Mouse (Mus musculus) midbrain, postnatal 0 days (tissue): ENCODE data around the gene Bmt2. TPM values are rescaled to one million over a fixed set of nuclear protein-coding genes. Genes with fewer than 3 reads are reported as not detected.

ENCODE experiments used
- ATAC-seq: fragments of 200-750 bp; cut with Nextera tagmentation; 2 replicates; pipeline ENCODE4 v1.8.0; 2017; ENCODE audit warnings: moderate number of reproducible peaks, mild to moderate bottlenecking, moderate TSS enrichment, moderate library complexity; ENCODE audit not compliant: low FRiP score
- DNase-seq: peaks from one replicate; pipeline ENCODE4 v3.0.0-alpha.2; 2015; ENCODE audit warnings: low spot score
- H3K27ac ChIP-seq: fragments of 300-500 bp; sonication (generic); 2 replicates; pipeline ENCODE4 v1.5.1; 2014; ENCODE audit warnings: low read depth, mild to moderate bottlenecking, low read length, mixed read lengths
- H3K27me3 ChIP-seq: fragments of 300-500 bp; sonication (generic); 2 replicates; pipeline ENCODE4 v1.6.1; 2014; ENCODE audit warnings: low read length, control low read depth, mixed read lengths; ENCODE audit not compliant: insufficient read depth
- H3K36me3 ChIP-seq: fragments of 300-500 bp; sonication (generic); 2 replicates; pipeline ENCODE4 v1.6.1; 2014; ENCODE audit warnings: low read length, control low read depth, mixed read lengths; ENCODE audit not compliant: insufficient read depth
- H3K4me1 ChIP-seq: fragments of 300-500 bp; sonication (generic); 2 replicates; pipeline ENCODE4 v1.6.1; 2014; ENCODE audit warnings: mild to moderate bottlenecking, control low read depth, antibody characterized with exemption, low read length, mixed read lengths; ENCODE audit not compliant: insufficient read depth
- H3K4me2 ChIP-seq: fragments of 300-500 bp; sonication (generic); 2 replicates; pipeline ENCODE4 v1.6.1; 2014; ENCODE audit warnings: low read depth, mild to moderate bottlenecking, low read length, mixed read lengths; ENCODE audit not compliant: poor library complexity, severe bottlenecking
- H3K4me3 ChIP-seq: fragments of 300-500 bp; sonication (generic); 2 replicates; pipeline ENCODE4 v1.5.1; 2014; ENCODE audit warnings: low read depth, mild to moderate bottlenecking, low read length, moderate library complexity
- H3K9ac ChIP-seq: fragments of 300-500 bp; sonication (generic); replicated peaks from 2 replicates; pipeline ENCODE4 v1.6.1; 2014; ENCODE audit warnings: mild to moderate bottlenecking, low read length, moderate library complexity, mixed read lengths; ENCODE audit not compliant: poor library complexity, severe bottlenecking
- H3K9me3 ChIP-seq: fragments of 300-500 bp; sonication (generic); 2 replicates; pipeline ENCODE4 v1.6.1; 2016; ENCODE audit warnings: low read length, control low read depth
- CTCF ChIP-seq: IDR thresholded peaks from 2 replicates; pipeline ENCODE4 v1.5.1; 2016; ENCODE audit warnings: antibody characterized with exemption, mild to moderate bottlenecking
- WGBS: fragments of 180-500 bp; shearing (Covaris S2); extraction: QIAGEN DNeasy Blood & Tissue Kit; methylation state at CpG from one replicate; pipeline ENCODE4 v1.1.7; 2014; 5-methylcytosine and 5-hydroxymethylcytosine counted together
- polyA plus RNA-seq: library from polyadenylated mRNA; unstranded; fragments of >200 nt; fragmentation: Nextera tagmentation; extraction: Ambion mirVana; gene quantifications from 2 replicates; pipeline ENCODE4 v1.2.1, GENCODE M21; 2015
- total RNA-seq: library from RNA; depleted of rRNA; stranded (reverse); fragments of >200 nt; gene quantifications from 2 replicates; pipeline ENCODE4 v1.2.3, GENCODE M21; 2014; rRNA removed

The Bmt2 gene
- total and polyA plus RNA-seq, 2 experiments from 2014 or later = 11.0 to 28.9 TPM

DNA sequence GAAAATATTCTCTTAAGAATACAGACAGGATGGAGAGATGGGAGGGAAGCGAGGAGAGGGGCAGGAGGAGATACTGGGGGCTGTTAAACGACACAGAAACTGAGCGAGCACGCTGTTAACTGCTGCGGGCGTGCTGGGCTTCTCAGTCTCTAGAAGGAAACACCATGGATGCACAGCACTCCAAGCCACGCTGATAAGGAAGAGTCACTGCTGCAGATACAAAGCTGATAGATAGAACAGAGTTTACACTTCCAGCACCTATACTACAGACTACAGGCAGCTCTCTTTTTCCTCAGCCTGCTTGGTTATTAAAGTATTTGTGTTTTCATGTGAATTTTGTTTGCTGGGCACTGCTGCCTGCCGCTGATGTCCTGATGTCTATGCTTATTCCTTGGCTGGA is 91.6 kb downstream of the Bmt2 start:
- H3K9me3 ChIP-seq = no peaks in the 10 kb centered on the region
- ATAC-seq (no peak), DNase-seq (no peak)
- no peak overlapping the region for H3K4me2 ChIP-seq
- H3K4me3 ChIP-seq = no peak overlapping the region
- H3K27me3 ChIP-seq = no peaks in the 10 kb centered on the region
- H3K4me1 ChIP-seq = no peaks in the 10 kb centered on the region
- WGBS = 90% methylated on average over 8 of the region's 8 CpGs
- no peak overlapping the region for H3K27ac ChIP-seq
- H3K9ac ChIP-seq = no peak overlapping the region
- TF ChIP-seq CTCF = no peak
- H3K36me3 ChIP-seq = peaks cover 12% of the 10 kb centered on the region; the same call in 1 of the 2 replicates

GRCm38 (mm10) chr6:13584788-13585187 is 93.0 kb downstream of the Bmt2 start:
- Histone ChIP-seq H3K36me3 (peaks cover 10% of the 10 kb centered on the region; the same call in 1 of the 2 replicates), H3K27ac (no peak overlapping the region), H3K4me1 (no peaks in the 10 kb centered on the region), H3K4me2 (no peak overlapping the region), H3K9me3 (no peaks in the 10 kb centered on the region), H3K4me3 (no peak overlapping the region), H3K27me3 (no peaks in the 10 kb centered on the region), H3K9ac (no peak overlapping the region)
- no peak for TF ChIP-seq CTCF
- no peak for ATAC-seq
- DNase-seq = no peak
- 90% methylated on average over 6 of the region's 6 CpGs for WGBS

- DNase-seq (no peak), ATAC-seq (no peak)
- Histone ChIP-seq H3K36me3 (peaks cover 7% of the 10 kb centered on the region; the same call in 1 of the 2 replicates), H3K4me2 (no peak overlapping the region), H3K27ac (no peak overlapping the region), H3K4me3 (no peak overlapping the region), H3K27me3 (no peaks in the 10 kb centered on the region), H3K9ac (no peak overlapping the region), H3K4me1 (no peaks in the 10 kb centered on the region), H3K9me3 (no peaks in the 10 kb centered on the region)
- WGBS = 98% methylated on average over 1 of the region's 1 CpGs
- no peak for TF ChIP-seq CTCF
Measured at GRCm38 (mm10) chr6:13582075-13582474, 95.7 kb downstream of the Bmt2 start.

Other genes with a start within 250 kb of the Bmt2 start
- gene Tmem168, start 69.9 kb downstream of the Bmt2 start, total RNA-seq = 16.6 and 19.5 TPM in 2 replicates
- 12.5 and 15.0 TPM in 2 replicates for gene Tmem168, start 69.9 kb downstream of the Bmt2 start, polyA plus RNA-seq
- 121 and 134 TPM in 2 replicates for gene Gpr85, start 162.0 kb upstream of the Bmt2 start, total RNA-seq
- 119 and 122 TPM in 2 replicates for gene Gpr85, start 162.0 kb upstream of the Bmt2 start, polyA plus RNA-seq
- gene 2610001J05Rik, start 193.6 kb upstream of the Bmt2 start, total RNA-seq = 16.5 and 24.4 TPM in 2 replicates
- 122 and 130 TPM in 2 replicates for gene 2610001J05Rik, start 193.6 kb upstream of the Bmt2 start, polyA plus RNA-seq